Mouse (Mus musculus): ENCODE measurements at regions not wholly inside any gene's neighbourhood (a gene's known extent, or its start where the extent isn't known, plus 50 kb on each side); places are given as distances from the start of the nearest gene placed in this dataset.
"Not testable (repeated sequence)": the region's sequence is repeated elsewhere in the genome, so short reads cannot be mapped to it uniquely, and the experiment has no call there.

GRCm38 (mm10) chr3:149070201-149070600 lies 79.8 kb upstream of the Adgrl2 start:
- Histone ChIP-seq H3K9ac (no peak overlapping the region), H3K4me3 (no peak overlapping the region), H3K4me2 (no peak overlapping the region), H3K9me3 (replicated peaks) (no peaks in the 10 kb centered on the region), H3K27ac (no peak overlapping the region), H3K27me3 (no peaks in the 10 kb centered on the region), H3K4me1 (peaks cover 9% of the 10 kb centered on the region), H3K36me3 (ENCODE audit: poor library complexity, severe bottlenecking) (no peaks in the 10 kb centered on the region)
- ATAC-seq, result no peak
- 72% methylated on average over 7 of the region's 7 CpGs for WGBS

GRCm38 (mm10) chr3:149069436-149069835 lies 79.1 kb upstream of the Adgrl2 start:
- Histone ChIP-seq H3K27me3 (no peaks in the 10 kb centered on the region), H3K9me3 (replicated peaks) (no peaks in the 10 kb centered on the region), H3K4me2 (no peak overlapping the region), H3K9ac (no peak overlapping the region), H3K36me3 (ENCODE audit: poor library complexity, severe bottlenecking) (no peaks in the 10 kb centered on the region), H3K4me3 (no peak overlapping the region), H3K4me1 (peaks cover 1% of the 10 kb centered on the region), H3K27ac (no peak overlapping the region)
- 0 out of 2 replicates have a peak, but pooled peaks have one; percentile 33 for ATAC-seq
- 85% methylated on average over 9 of the region's 9 CpGs for WGBS

GRCm38 (mm10) chr3:149068821-149069220 lies 78.5 kb upstream of the Adgrl2 start:
- Histone ChIP-seq H3K9me3 (replicated peaks) (no peaks in the 10 kb centered on the region), H3K4me3 (no peak overlapping the region), H3K9ac (no peak overlapping the region), H3K4me1 (no peaks in the 10 kb centered on the region), H3K4me2 (no peak overlapping the region), H3K36me3 (ENCODE audit: poor library complexity, severe bottlenecking) (no peaks in the 10 kb centered on the region), H3K27ac (no peak overlapping the region), H3K27me3 (no peaks in the 10 kb centered on the region)
- WGBS, result 60% methylated on average over 7 of the region's 7 CpGs
- peak; percentile 73; the same call in 1 of the 2 replicates for ATAC-seq

GRCm38 (mm10) chr3:149067758-149068157 lies 77.4 kb upstream of the Adgrl2 start:
- Histone ChIP-seq H3K27ac (no peak overlapping the region), H3K36me3 (ENCODE audit: poor library complexity, severe bottlenecking) (no peaks in the 10 kb centered on the region), H3K9me3 (replicated peaks) (no peaks in the 10 kb centered on the region), H3K4me2 (no peak overlapping the region), H3K9ac (no peak overlapping the region), H3K27me3 (no peaks in the 10 kb centered on the region), H3K4me3 (no peak overlapping the region), H3K4me1 (no peaks in the 10 kb centered on the region)
- no peak for ATAC-seq
- WGBS, result 86% methylated on average over 7 of the region's 7 CpGs

GRCm38 (mm10) chr3:149055077-149055476 lies 64.7 kb upstream of the Adgrl2 start:
- Histone ChIP-seq H3K4me1 (no peaks in the 10 kb centered on the region), H3K9ac (no peak overlapping the region), H3K4me3 (no peak overlapping the region), H3K36me3 (ENCODE audit: poor library complexity, severe bottlenecking) (no peaks in the 10 kb centered on the region), H3K27me3 (no peaks in the 10 kb centered on the region), H3K4me2 (no peak overlapping the region), H3K27ac (no peak overlapping the region), H3K9me3 (replicated peaks) (no peaks in the 10 kb centered on the region)
- WGBS, result 84% methylated on average over 12 of the region's 12 CpGs
- no peak for ATAC-seq

GRCm38 (mm10) chr3:149052295-149052902 lies 62.0 kb upstream of the Adgrl2 start:
- H3K27ac ChIP-seq; H3K9me3 ChIP-seq (replicated peaks); H3K4me1 ChIP-seq; H3K4me2 ChIP-seq; H3K27me3 ChIP-seq; H3K36me3 ChIP-seq (ENCODE audit: poor library complexity, severe bottlenecking); H3K9ac ChIP-seq; H3K4me3 ChIP-seq: not testable (repeated sequence)
- peak; percentile 27; the same call in 1 of the 2 replicates for ATAC-seq
- WGBS, result 96% methylated on average over 1 of the region's 1 CpGs

GRCm38 (mm10) chr3:149045343-149045742 lies 55.0 kb upstream of the Adgrl2 start:
- H3K27ac ChIP-seq, result no peak overlapping the region
- no peak overlapping the region for H3K4me3 ChIP-seq
- H3K4me2 ChIP-seq, result no peak overlapping the region
- no peak for ATAC-seq
- no peaks in the 10 kb centered on the region for H3K36me3 ChIP-seq (ENCODE audit: poor library complexity, severe bottlenecking)
- H3K4me1 ChIP-seq, result peaks cover 23% of the 10 kb centered on the region
- 94% methylated on average over 5 of the region's 5 CpGs for WGBS
- H3K9ac ChIP-seq, result no peak overlapping the region
- H3K9me3 ChIP-seq (replicated peaks), result no peaks in the 10 kb centered on the region
- H3K27me3 ChIP-seq, result no peaks in the 10 kb centered on the region

GRCm38 (mm10) chr3:149043901-149044300 lies 53.5 kb upstream of the Adgrl2 start:
- H3K36me3 ChIP-seq (ENCODE audit: poor library complexity, severe bottlenecking), result no peaks in the 10 kb centered on the region
- no peaks in the 10 kb centered on the region for H3K9me3 ChIP-seq (replicated peaks)
- ATAC-seq, result no peak
- no peak overlapping the region for H3K27ac ChIP-seq
- H3K4me1 ChIP-seq, result peaks cover 23% of the 10 kb centered on the region
- H3K27me3 ChIP-seq, result no peaks in the 10 kb centered on the region
- 84% methylated on average over 4 of the region's 4 CpGs for WGBS
- no peak overlapping the region for H3K4me3 ChIP-seq
- no peak overlapping the region for H3K4me2 ChIP-seq
- H3K9ac ChIP-seq, result no peak overlapping the region

- Histone ChIP-seq H3K9me3 (replicated peaks) (no peaks in the 10 kb centered on the region), H3K27ac (no peak overlapping the region; the same call in 1 of the 2 replicates), H3K36me3 (ENCODE audit: poor library complexity, severe bottlenecking) (no peaks in the 10 kb centered on the region), H3K4me1 (peaks cover 23% of the 10 kb centered on the region), H3K27me3 (no peaks in the 10 kb centered on the region), H3K4me2 (peak overlapping the region; percentile 6; the same call in 1 of the 2 replicates), H3K9ac (no peak overlapping the region), H3K4me3 (no peak overlapping the region)
- 6% methylated on average over 9 of the region's 9 CpGs for WGBS
- ATAC-seq, result peak; percentile 65
Observed at GRCm38 (mm10) chr3:149042527-149042926, 52.2 kb upstream of the Adgrl2 start.

- Histone ChIP-seq H3K36me3 (ENCODE audit: poor library complexity, severe bottlenecking) (no peaks in the 10 kb centered on the region), H3K9ac (no peak overlapping the region), H3K4me2 (no peak overlapping the region), H3K27ac (no peak overlapping the region), H3K4me3 (no peak overlapping the region), H3K9me3 (replicated peaks) (no peaks in the 10 kb centered on the region), H3K4me1 (peaks cover 23% of the 10 kb centered on the region), H3K27me3 (no peaks in the 10 kb centered on the region)
- WGBS, result 51% methylated on average over 3 of the region's 3 CpGs
- ATAC-seq, result no peak
Observed at GRCm38 (mm10) chr3:149041188-149041587, 50.8 kb upstream of the Adgrl2 start.

All from forebrain, embryonic 13.5 days (tissue).